Mouse (Mus musculus): ENCODE measurements around the gene Gas7. TPM values are rescaled to one million over a fixed set of nuclear protein-coding genes. Genes with fewer than 3 reads are reported as not detected.

Gas7 gene
- total RNA-seq, 2 experiments from 2014 or later: 6.8 to 8.5 TPM

- DNase-seq: peak; percentile 44
- TF ChIP-seq CTCF (IDR thresholded peaks at IDR 0.05): no peak
- intact Hi-C loops (cut with DNase I): no loop called here
- Histone ChIP-seq H3K4me3 (no peak overlapping the region), H3K27ac (peak overlapping the region; percentile 28; the same call in 1 of the 2 replicates)
These were observed 113.6 kb downstream of the Gas7 start for GRCm38 (mm10) chr11:67568815-67569214.

- intact Hi-C loops (cut with DNase I): no loop called here
- Histone ChIP-seq H3K27ac (peak overlapping the region; percentile 41), H3K4me3 (peak overlapping the region; percentile 38)
- peak; percentile 70 for DNase-seq
- no peak for TF ChIP-seq CTCF (IDR thresholded peaks at IDR 0.05)
These were observed 115.7 kb downstream of the Gas7 start for GRCm38 (mm10) chr11:67570947-67571346.

GRCm38 (mm10) chr11:67574344-67574743 lies 119.1 kb downstream of the Gas7 start:
- DNase-seq: no peak
- TF ChIP-seq CTCF (IDR thresholded peaks at IDR 0.05): peak; percentile 47
- intact Hi-C loops (cut with DNase I): loop anchor here (1.0 kb wide), 1 partner anchor 73 kb away; no protein-coding TSS in a partner anchor
- Histone ChIP-seq H3K4me3 (no peak overlapping the region), H3K27ac (peak overlapping the region; percentile 24; the same call in 1 of the 2 replicates)

- no peak for TF ChIP-seq CTCF (IDR thresholded peaks at IDR 0.05)
- intact Hi-C loops (cut with DNase I): no loop called here
- no peak for DNase-seq
- Histone ChIP-seq H3K27ac (peak overlapping the region; percentile 66), H3K4me3 (no peak overlapping the region)
These were observed 122.2 kb downstream of the Gas7 start for GRCm38 (mm10) chr11:67577472-67577871.

GRCm38 (mm10) chr11:67577994-67578393 lies 122.8 kb downstream of the Gas7 start:
- H3K27ac ChIP-seq: peak overlapping the region; percentile 66
- TF ChIP-seq CTCF (IDR thresholded peaks at IDR 0.05): no peak
- no peak overlapping the region for H3K4me3 ChIP-seq
- no peak for DNase-seq
- intact Hi-C loops (cut with DNase I): no loop called here

- Histone ChIP-seq H3K27ac (peak overlapping the region; percentile 66), H3K4me3 (no peak overlapping the region)
- no peak for TF ChIP-seq CTCF (IDR thresholded peaks at IDR 0.05)
- no peak for DNase-seq
- intact Hi-C loops (cut with DNase I): no loop called here
These were observed 123.9 kb downstream of the Gas7 start for GRCm38 (mm10) chr11:67579136-67579535.

- Histone ChIP-seq H3K27ac (peak overlapping the region; percentile 54; the same call in 1 of the 2 replicates), H3K4me3 (no peak overlapping the region)
- intact Hi-C loops (cut with DNase I): no loop called here
- no peak for TF ChIP-seq CTCF (IDR thresholded peaks at IDR 0.05)
- peak; percentile 50 for DNase-seq
These were observed 126.3 kb downstream of the Gas7 start for GRCm38 (mm10) chr11:67581549-67581948.

- intact Hi-C loops (cut with DNase I): no loop called here
- Histone ChIP-seq H3K4me3 (no peak overlapping the region), H3K27ac (no peak overlapping the region)
- no peak for DNase-seq
- TF ChIP-seq CTCF (IDR thresholded peaks at IDR 0.05): no peak
These were observed 127.3 kb downstream of the Gas7 start for GRCm38 (mm10) chr11:67582570-67582969.

GRCm38 (mm10) chr11:67585016-67585415 lies 129.8 kb downstream of the Gas7 start:
- DNase-seq: no peak
- Histone ChIP-seq H3K27ac (no peak overlapping the region; the same call in 1 of the 2 replicates), H3K4me3 (no peak overlapping the region)
- TF ChIP-seq CTCF (IDR thresholded peaks at IDR 0.05): no peak
- intact Hi-C loops (cut with DNase I): no loop called here

- intact Hi-C loops (cut with DNase I): no loop called here
- TF ChIP-seq CTCF (IDR thresholded peaks at IDR 0.05): no peak
- peak overlapping the region; percentile 77 for H3K27ac ChIP-seq
- H3K4me3 ChIP-seq: no peak overlapping the region
- no peak for DNase-seq
These were observed 130.4 kb downstream of the Gas7 start for GRCm38 (mm10) chr11:67585629-67586028.

GRCm38 (mm10) chr11:67586231-67586994 lies 131.2 kb downstream of the Gas7 start:
- intact Hi-C loops (cut with DNase I): no loop called here
- Histone ChIP-seq H3K4me3 (peak overlapping the region; percentile 36), H3K27ac (peak overlapping the region; percentile 77)
- DNase-seq: peak; percentile 55
- no peak for TF ChIP-seq CTCF (IDR thresholded peaks at IDR 0.05)

GRCm38 (mm10) chr11:67588196-67588827 lies 133.1 kb downstream of the Gas7 start:
- H3K27ac ChIP-seq: peak overlapping the region; percentile 77
- no peak for TF ChIP-seq CTCF (IDR thresholded peaks at IDR 0.05)
- intact Hi-C loops (cut with DNase I): no loop called here
- no peak for DNase-seq
- H3K4me3 ChIP-seq: peak overlapping the region; percentile 36

- peak overlapping the region; percentile 77; the same call in 1 of the 2 replicates for H3K27ac ChIP-seq
- H3K4me3 ChIP-seq: peak overlapping the region; percentile 36
- intact Hi-C loops (cut with DNase I): no loop called here
These were observed 133.6 kb downstream of the Gas7 start for GRCm38 (mm10) chr11:67588828-67589314.

More at GRCm38 (mm10) chr11:67588828-67589314, 133.6 kb downstream of the Gas7 start:
- no peak for TF ChIP-seq CTCF (IDR thresholded peaks at IDR 0.05)
- DNase-seq: peak; percentile 70

Data from gastrocnemius, adult 2 months (tissue).